Mouse (Mus musculus) olfactory bulb, adult 2 months (tissue): ENCODE measurements around the gene Tox2.

Experiments used
- CTCF ChIP-seq: fragments of 200-500 bp; IDR thresholded peaks from 2 replicates; pipeline ENCODE4 v1.5.1; 2012; ENCODE audit warnings: low read depth, mild to moderate bottlenecking, low read length, moderate library complexity; ENCODE audit not compliant: insufficient read depth
- POLR2A ChIP-seq: fragments of 200-500 bp; IDR thresholded peaks from 2 replicates; pipeline ENCODE4 v1.6.1; 2012; ENCODE audit warnings: mild to moderate bottlenecking, low read depth, low read length, moderate library complexity; ENCODE audit not compliant: insufficient read depth

GRCm38 (mm10) chr2:163301641-163302040, 98.7 kb downstream of the Tox2 start:
- TF ChIP-seq CTCF (no peak), POLR2A (no peak)
